Mouse (Mus musculus) right cerebral cortex, postnatal 4 days (tissue): Measurements from ENCODE around the gene Zkscan6.

Source experiments
- DNase-seq: peaks from one replicate; pipeline ENCODE4 v3.0.0-alpha.2; 2022

Zkscan6 gene

DNA sequence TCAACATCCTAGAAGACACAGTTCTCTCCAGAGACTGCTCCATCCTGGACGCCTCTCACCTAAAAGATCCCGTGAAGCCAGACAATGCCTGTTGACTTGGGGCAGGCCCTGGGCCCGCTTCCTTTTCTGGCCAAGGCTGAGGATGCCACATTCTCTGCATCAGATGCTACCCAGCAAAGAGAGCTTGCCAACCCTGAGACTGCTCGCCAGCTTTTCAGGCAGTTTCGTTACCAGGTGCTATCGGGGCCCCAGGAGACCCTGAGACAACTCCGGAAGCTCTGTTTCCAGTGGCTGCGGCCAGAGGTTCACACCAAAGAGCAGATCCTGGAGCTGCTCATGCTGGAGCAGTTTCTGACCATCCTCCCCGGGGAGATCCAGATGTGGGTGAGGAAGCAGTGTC is 7.4 kb downstream of the Zkscan6 start:
- DNase-seq, result no peak

DNA sequence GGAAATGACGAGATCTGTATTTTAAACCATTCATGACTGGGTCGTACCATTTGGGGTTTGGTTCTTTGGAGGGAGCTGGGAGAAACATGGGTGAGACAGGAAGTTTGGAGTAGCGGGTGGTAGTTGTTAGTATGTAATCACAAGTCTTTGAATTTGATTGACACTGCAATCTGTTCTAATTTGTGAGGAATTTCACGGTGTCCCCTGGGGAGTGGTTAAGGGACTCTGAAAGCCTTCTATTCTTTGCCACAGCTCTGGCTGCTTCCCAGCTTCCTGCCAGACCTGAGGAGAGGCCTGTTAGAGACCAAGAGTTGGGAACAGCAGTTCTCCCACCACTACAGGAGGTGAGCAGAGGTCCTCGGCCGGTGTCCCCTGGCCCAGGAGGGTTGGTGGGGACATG is 9.3 kb downstream of the Zkscan6 start:
- DNase-seq, result no peak

DNA sequence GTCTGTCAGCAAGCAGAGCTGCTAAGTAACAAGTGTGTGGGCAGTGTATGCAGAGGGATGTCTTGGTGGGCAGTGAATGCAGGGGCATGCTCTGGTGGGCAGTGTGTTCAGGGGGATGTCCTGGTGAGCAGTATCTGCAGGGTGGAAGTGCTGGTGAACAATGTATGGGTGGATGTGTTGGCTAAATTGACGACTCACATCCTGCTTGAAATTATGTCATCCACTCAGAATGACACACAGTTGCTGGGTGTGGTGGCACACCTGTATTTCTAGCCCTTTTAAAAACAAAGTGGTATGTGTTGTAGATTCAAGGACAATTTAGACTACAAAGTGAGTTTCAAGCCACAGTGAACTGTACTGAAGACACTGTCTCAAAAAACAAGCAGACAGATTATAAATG is 11.2 kb downstream of the Zkscan6 start:
- DNase-seq, result no peak

DNA sequence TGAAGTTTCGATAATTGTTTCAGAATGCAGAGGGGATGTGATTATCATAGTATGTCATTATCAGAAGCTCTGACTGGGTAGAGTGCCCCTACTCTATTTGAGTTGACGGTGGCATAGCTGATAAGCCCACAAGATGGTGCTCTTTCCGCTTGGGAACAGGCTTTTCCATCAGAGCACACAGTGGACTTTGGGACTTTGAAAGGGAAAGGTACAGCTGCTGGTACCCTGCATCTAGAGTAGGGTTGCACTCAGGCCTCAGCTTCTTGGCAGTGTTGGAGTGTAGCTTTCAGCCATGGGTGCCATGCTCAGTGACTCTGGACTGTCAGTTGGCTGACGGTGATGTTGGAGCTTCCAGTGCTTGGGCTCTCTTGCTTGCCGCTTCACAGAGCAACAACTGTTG is 13.3 kb downstream of the Zkscan6 start:
- peak; percentile 28 for DNase-seq

DNA sequence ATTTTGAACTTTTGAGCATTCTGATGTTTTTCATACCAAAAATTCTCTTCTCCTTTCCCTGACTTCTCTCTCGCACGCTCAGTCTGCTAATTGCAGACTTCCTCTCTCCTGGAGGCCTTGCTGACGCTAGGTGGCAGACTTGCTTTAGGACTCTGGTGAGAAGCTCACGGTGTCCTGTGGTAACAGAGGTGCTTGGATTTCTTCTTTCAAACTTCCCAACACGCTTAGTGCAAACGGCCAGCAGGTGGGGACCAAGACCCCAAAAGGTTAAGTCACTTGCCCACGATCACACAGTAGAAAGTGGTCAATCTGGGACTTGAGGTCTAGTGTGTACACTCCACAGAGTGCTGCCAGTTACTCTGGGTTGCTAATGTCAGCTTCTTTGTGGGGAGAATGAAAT is 13.9 kb downstream of the Zkscan6 start:
- DNase-seq, result peak; percentile 87

DNA sequence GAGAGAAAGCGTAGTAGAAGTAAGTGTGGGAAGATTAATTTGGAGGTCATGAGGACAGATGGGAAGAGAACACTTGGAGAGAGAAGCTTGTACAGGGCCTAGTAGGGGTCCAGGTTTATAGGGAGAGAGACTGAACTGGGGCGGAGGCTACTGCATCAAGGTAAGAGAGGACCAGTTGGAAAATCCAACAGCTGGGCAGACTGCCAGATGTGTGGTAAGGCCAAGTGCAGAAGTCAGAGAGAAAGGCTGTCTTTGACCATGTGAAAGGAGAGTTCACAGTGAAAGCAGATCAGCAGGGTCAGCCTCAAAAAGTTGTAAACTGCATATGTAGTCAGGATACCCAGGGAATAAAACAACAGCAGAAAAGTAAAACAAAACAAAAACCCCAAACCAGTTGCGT is 17.6 kb downstream of the Zkscan6 start:
- no peak for DNase-seq

DNA sequence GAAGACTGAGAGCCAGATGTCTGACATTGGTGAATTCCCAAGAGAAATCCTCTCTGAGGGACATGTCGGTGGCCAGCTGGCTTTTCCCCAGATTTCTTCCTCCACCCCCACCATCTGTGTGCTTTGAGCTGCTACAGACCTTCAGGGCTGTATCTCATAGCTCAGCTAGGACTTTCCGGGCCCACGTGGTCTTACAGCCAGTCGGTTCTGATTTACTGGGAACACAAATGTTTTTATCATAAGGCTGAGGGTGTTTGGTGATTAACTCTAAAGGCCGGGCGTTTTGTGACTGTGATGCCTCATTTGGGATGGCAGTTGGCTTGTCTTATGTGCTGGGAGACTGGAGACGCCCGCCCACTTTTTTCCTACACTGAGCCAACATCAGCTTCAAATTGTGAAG is 32.0 kb downstream of the Zkscan6 start:
- DNase-seq, result peak; percentile 27

DNA sequence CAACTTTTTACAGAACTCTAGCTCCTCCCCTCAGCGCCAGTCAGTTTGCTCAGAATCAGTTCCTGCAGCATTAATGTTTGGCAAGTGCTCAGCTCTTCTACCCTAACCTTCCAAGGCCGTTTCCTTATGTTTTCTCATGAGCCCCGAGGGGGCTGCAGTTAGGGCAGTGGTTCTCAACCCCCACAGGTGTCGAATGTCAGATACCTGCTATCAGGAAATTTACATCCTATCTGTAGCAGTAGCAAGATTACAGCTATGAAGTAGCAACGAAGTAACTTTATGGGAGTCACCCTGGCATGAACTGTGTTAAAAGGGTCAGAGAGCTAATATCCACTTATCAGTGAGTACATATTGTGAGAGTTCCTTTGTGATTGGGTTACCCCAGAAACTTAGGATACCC is 39.5 kb downstream of the Zkscan6 start:
- DNase-seq, result no peak

DNA sequence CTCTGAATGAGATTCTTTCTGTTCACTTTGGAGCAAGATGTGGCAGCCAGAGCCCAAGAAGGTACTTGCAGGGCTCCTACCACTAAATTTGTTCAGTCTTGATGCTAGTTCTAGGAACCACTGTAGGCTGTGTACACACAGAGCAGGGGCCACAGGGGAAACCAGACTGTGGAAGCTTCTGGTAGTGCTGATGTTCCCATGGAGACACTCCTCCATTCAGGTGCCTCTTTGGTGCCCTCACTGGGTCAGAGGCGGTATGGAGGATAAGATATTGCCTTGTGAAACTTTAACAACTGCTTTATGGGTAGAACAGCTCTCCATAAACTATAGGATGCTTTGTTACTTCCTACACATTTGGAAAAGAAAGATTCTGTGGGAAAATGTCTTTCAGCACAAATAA is 45.1 kb downstream of the Zkscan6 start:
- DNase-seq, result peak; percentile 6

DNA sequence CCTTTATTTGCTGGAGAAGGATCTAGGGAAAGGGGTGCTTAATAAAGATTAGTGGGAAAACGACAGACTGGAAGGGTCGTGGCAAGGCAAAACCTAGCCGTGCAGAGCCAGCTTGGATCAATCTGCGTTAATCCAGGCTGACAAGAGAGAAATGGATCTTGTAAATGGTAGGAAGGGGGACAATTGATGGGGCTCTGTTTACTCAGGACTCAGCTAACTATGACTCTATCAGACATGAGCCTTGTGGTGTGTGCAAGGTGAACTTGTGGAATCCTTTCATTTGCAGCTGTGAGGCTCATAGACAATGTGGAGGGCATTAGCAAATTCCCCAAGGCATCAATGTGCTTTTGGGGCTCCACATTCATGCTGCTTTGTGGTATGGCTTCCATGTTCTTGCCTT is 54.5 kb downstream of the Zkscan6 start:
- DNase-seq, result no peak

DNA sequence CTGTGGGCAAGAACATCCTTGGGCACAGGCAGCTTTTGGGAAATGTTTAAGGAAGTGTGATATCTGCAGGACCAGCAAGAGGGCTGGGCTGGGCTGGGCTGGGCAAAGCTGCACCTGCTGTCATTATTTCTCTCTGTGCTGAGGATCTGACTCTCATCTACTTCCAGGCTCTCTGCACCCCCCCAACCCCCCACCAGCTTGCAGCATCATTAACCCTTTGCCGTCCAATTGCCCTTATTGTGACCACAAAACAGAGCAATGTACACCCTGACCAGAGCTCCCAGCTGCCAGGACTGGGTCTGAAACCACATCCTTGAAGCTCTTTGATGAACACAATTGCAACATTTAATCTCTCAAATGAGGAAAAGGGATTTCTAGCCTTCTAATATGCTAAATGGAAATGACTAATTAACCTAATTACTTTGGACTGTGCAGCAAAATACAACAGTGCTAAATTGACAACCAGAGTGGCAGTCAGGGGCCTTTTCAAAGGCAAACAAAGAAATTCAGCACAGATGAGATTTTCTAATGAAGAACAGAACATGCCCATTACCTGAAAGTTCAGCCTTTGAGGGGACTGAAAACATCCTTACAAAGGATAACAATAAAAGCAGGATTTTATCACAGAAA is 70.3 kb downstream of the Zkscan6 start:
- DNase-seq, result no peak
